In genomic region chr2:6167843-6168558, GRCm38 (mm10) we compare ENCODE assay signal across 9 mouse cellular contexts. TPM values are rescaled to one million over a fixed set of nuclear protein-coding genes. Genes with fewer than 3 reads are reported as not detected.
DNase-seq lines count a peak whose midpoint lies in the region; ATAC-seq and TF ChIP-seq lines count a peak whose summit lies in the region.
"Had no signal": no experiment of that assay in that cellular context is flagged by ENCODE, and none has a peak within 500 bp of the region (broad histone marks: within the 10 kb centered on the region; RNA-seq: fewer than 3 reads in every experiment).

No protein-coding gene starts in this region.

- no peak overlapping the region for H3K9ac ChIP-seq in forebrain, postnatal 0 days
- no peak overlapping the region for H3K9ac ChIP-seq in midbrain, embryonic 11.5 days (ENCODE audit: low read length)

- H3K4me2 ChIP-seq in forebrain, postnatal 0 days (ENCODE audit: low read depth) = no peak overlapping the region
- H3K4me2 ChIP-seq in midbrain, embryonic 11.5 days = no peak overlapping the region

- WGBS in forebrain, postnatal 0 days = 35% methylated on average over 5 of the region's 5 CpGs
- WGBS in midbrain, embryonic 11.5 days = 33% methylated on average over 5 of the region's 5 CpGs

- peak; percentile 64 to 90 for DNase-seq in heart, adult 18-20 months
- DNase-seq in heart, postnatal 25 days (ENCODE audit: low spot score) = no peak
- DNase-seq in cerebellum, adult 18-20 months = peak; percentile 75 to 82
- DNase-seq in forebrain, postnatal 0 days = peak; percentile 87
- DNase-seq in left cerebral cortex, adult 18-20 months (ENCODE audit: low spot score in 2 of 2) = peak; percentile 71 to 90
- DNase-seq in midbrain, embryonic 11.5 days (ENCODE audit: low spot score, missing footprints) = peak; percentile 98
- DNase-seq in spleen, postnatal 10 days (ENCODE audit: low spot score in 2 of 2) = peak; percentile 37 to 76

- H3K27ac ChIP-seq in forebrain, postnatal 0 days (ENCODE audit: low read depth, low read length) = no peak overlapping the region
- H3K27ac ChIP-seq in midbrain, embryonic 11.5 days (ENCODE audit: low read depth, low read length) = no peak overlapping the region

- no peak; the same call in 1 of the 2 replicates for ATAC-seq in forebrain, postnatal 0 days
- peak; percentile 46 for ATAC-seq in inflammation-experienced regulatory T-cells, adult 6 months
- peak; percentile 57; the same call in 1 of the 2 replicates for ATAC-seq in midbrain, embryonic 11.5 days (ENCODE audit: low FRiP score)

- H3K36me3 ChIP-seq in forebrain, postnatal 0 days (ENCODE audit: insufficient read depth) = no peaks in the 10 kb centered on the region
- H3K36me3 ChIP-seq in midbrain, embryonic 11.5 days (ENCODE audit: control insufficient read depth, insufficient read depth, low read length) = no peaks in the 10 kb centered on the region

- TF ChIP-seq CTCF in forebrain, postnatal 0 days (IDR thresholded peaks at IDR 0.05; ENCODE audit: low read depth) = peak; percentile 88

- intact Hi-C loops in heart, postnatal 25 days (cut with DNase I) = loop anchor here (1.0 to 5.0 kb wide), 2 partner anchors 116 to 173 kb away; no protein-coding TSS in a partner anchor

- no peak overlapping the region for H3K4me3 ChIP-seq in forebrain, postnatal 0 days (ENCODE audit: low read depth, low read length)
- H3K4me3 ChIP-seq in midbrain, embryonic 11.5 days (ENCODE audit: low read depth, low read length) = no peak overlapping the region
- H3K4me3 ChIP-seq: megakaryocyte, embryonic 14.5 days had no signal

- H3K9me3 ChIP-seq in forebrain, postnatal 0 days (ENCODE audit: low read length) = no peaks in the 10 kb centered on the region
- H3K9me3 ChIP-seq in midbrain, embryonic 11.5 days (ENCODE audit: control insufficient read depth, low read length) = no peaks in the 10 kb centered on the region
- H3K9me3 ChIP-seq: megakaryocyte, embryonic 14.5 days had no signal

- no peaks in the 10 kb centered on the region for H3K4me1 ChIP-seq in forebrain, postnatal 0 days (ENCODE audit: insufficient read depth)
- H3K4me1 ChIP-seq in midbrain, embryonic 11.5 days (ENCODE audit: control insufficient read depth, insufficient read depth, low read length) = no peaks in the 10 kb centered on the region

- no peaks in the 10 kb centered on the region for H3K27me3 ChIP-seq in forebrain, postnatal 0 days (ENCODE audit: insufficient read depth, low read length)
- no peaks in the 10 kb centered on the region for H3K27me3 ChIP-seq in midbrain, embryonic 11.5 days (ENCODE audit: control insufficient read depth, insufficient read depth, low read length)
- H3K27me3 ChIP-seq: megakaryocyte, embryonic 14.5 days had no signal

RNA-seq across cellular contexts. Expression of gene Proser2, which starts 38.0 kb away (rescaled TPM):
- total RNA-seq in heart, adult 18-20 months (2021) = 10 to 100 TPM; 20.2 to 24.3 TPM
- total RNA-seq in heart, postnatal 25 days (2021) = 10 to 100 TPM; 12.6 to 16.0 TPM
- 2.8 and 3.2 TPM in 2 replicates for total RNA-seq in forebrain, postnatal 0 days (2014; rRNA removed)
- polyA plus RNA-seq in forebrain, postnatal 0 days (2015; fragmentation: Nextera tagmentation; extraction: Ambion mirVana) = 4.6 and 5.1 TPM in 2 replicates
- polyA plus RNA-seq in inflammation-experienced regulatory T-cells, adult 6 months (2017; shearing (Covaris generic)) = under 1 TPM in 1 of 3 experiments, not detected in 2; 0.23 TPM
- 1 to 10 TPM; 2.4 to 3.3 TPM for total RNA-seq in left cerebral cortex, adult 18-20 months (2021)
- 2.5 and 3.5 TPM in 2 replicates for polyA plus RNA-seq in midbrain, embryonic 11.5 days (2014; fragmentation: Nextera tagmentation; extraction: Ambion mirVana)

RNA-seq across cellular contexts. Expression of gene Echdc3, which starts 44.8 kb away (rescaled TPM):
- 10 to 100 TPM; 30.8 to 32.2 TPM for total RNA-seq in heart, adult 18-20 months (2021)
- 10 to 100 TPM; 20.1 to 22.1 TPM for total RNA-seq in heart, postnatal 25 days (2021)
- total RNA-seq in forebrain, postnatal 0 days (2014; rRNA removed) = 1.5 TPM in 2 replicates
- polyA plus RNA-seq in forebrain, postnatal 0 days (2015; fragmentation: Nextera tagmentation; extraction: Ambion mirVana) = 0.96 and 1.5 TPM in 2 replicates
- not detected for polyA plus RNA-seq in inflammation-experienced regulatory T-cells, adult 6 months (2017; shearing (Covaris generic))
- total RNA-seq in left cerebral cortex, adult 18-20 months (2021) = 1 to 10 TPM in 1 of 2 experiments, under 1 TPM in 1; 0.77 to 1.1 TPM
- 2.2 and 2.8 TPM in 2 replicates for polyA plus RNA-seq in midbrain, embryonic 11.5 days (2014; fragmentation: Nextera tagmentation; extraction: Ambion mirVana)
